Mouse (Mus musculus) heart, embryonic 10.5 days (tissue): Measurements from ENCODE around the gene Gfi1. TPM values are rescaled to one million over a fixed set of nuclear protein-coding genes. Genes with fewer than 3 reads are reported as not detected.

Experiments
- DNase-seq: peaks from one replicate; pipeline ENCODE4 v3.0.0-alpha.2; 2017; ENCODE audit warnings: low spot score
- H3K27ac ChIP-seq: fragments of 300-500 bp; sonication (generic); 2 replicates; pipeline ENCODE4 v1.5.1; 2016; ENCODE audit warnings: mild to moderate bottlenecking
- H3K27me3 ChIP-seq: fragments of 300-500 bp; sonication (generic); 2 replicates; pipeline ENCODE4 v1.6.1; 2016; ENCODE audit warnings: mild to moderate bottlenecking; ENCODE audit not compliant: poor library complexity, insufficient read depth, severe bottlenecking
- H3K36me3 ChIP-seq: fragments of 300-500 bp; sonication (generic); 2 replicates; pipeline ENCODE4 v1.6.1; 2016; ENCODE audit warnings: mild to moderate bottlenecking, moderate library complexity
- H3K4me1 ChIP-seq: fragments of 300-500 bp; sonication (generic); 2 replicates; pipeline ENCODE4 v1.6.1; 2016; ENCODE audit warnings: mild to moderate bottlenecking
- H3K4me3 ChIP-seq: fragments of 300-500 bp; sonication (generic); 2 replicates; pipeline ENCODE4 v1.5.1; 2016; ENCODE audit warnings: mild to moderate bottlenecking, moderate library complexity
- H3K9me3 ChIP-seq: fragments of 300-500 bp; sonication (generic); 2 replicates; pipeline ENCODE4 v1.6.1; 2016; ENCODE audit warnings: mild to moderate bottlenecking, moderate library complexity
- WGBS: fragments of 180-500 bp; shearing (Covaris S2); methylation state at CpG from one replicate; pipeline ENCODE4 v1.1.7; 2016; 5-methylcytosine and 5-hydroxymethylcytosine counted together
- polyA plus RNA-seq: library from polyadenylated mRNA; unstranded; fragments of >200 nt; fragmentation: Nextera tagmentation; extraction: Ambion mirVana; gene quantifications from 2 replicates; pipeline ENCODE4 v1.2.1, GENCODE M21; 2016

The Gfi1 gene
- not detected in 2 replicates for polyA plus RNA-seq

- Histone ChIP-seq H3K4me3 (peak within 1 kb of the TSS; percentile 60), H3K27ac (no peak within 1 kb of the TSS; the same call in 1 of the 2 replicates), H3K36me3 (no peaks in the 10 kb centered on the region), H3K27me3 (peaks cover 98% of the 10 kb centered on the region), H3K9me3 (no peaks in the 10 kb centered on the region), H3K4me1 (peaks cover 56% of the 10 kb centered on the region)
- no peak for DNase-seq
- 1% methylated on average over 41 of the region's 41 CpGs for WGBS
Measured at GRCm38 (mm10) chr5:107725435-107726261, at the start of gene Gfi1. Gfi1 (minus strand) TSS chr5:107726036.

GRCm38 (mm10) chr5:107772049-107772448, 46.2 kb upstream of the Gfi1 start:
- DNase-seq, result no peak
- 64% methylated on average over 5 of the region's 5 CpGs for WGBS
- H3K36me3 ChIP-seq, result peaks cover 13% of the 10 kb centered on the region
- H3K4me3 ChIP-seq, result no peak overlapping the region
- no peaks in the 10 kb centered on the region for H3K27me3 ChIP-seq
- no peak overlapping the region for H3K27ac ChIP-seq
- peaks cover 5% of the 10 kb centered on the region; the same call in 1 of the 2 replicates for H3K4me1 ChIP-seq
- no peaks in the 10 kb centered on the region; the same call in 1 of the 2 replicates for H3K9me3 ChIP-seq

DNA sequence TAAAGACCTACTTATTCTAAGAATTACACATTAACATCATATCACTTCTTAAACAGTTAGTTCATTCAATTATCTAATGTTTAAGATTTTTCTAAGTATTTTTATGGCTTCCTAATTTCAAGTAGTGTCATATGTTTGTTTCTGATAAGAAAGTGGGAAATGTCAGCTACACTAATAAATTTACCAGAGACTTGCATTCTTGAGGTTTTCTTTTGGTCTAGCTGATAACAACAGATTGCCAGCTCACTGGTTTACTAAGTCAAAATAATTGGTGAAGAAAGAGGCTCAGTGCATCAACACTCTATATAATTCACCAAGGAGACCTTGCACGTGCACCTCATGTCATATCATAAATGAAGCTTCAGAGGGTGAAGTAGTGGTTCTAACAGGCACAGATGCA, 42.4 kb upstream of the Gfi1 start:
- H3K27ac ChIP-seq, result no peak overlapping the region
- no peak overlapping the region for H3K4me3 ChIP-seq
- 86% methylated on average over 1 of the region's 1 CpGs for WGBS
- no peaks in the 10 kb centered on the region; the same call in 1 of the 2 replicates for H3K9me3 ChIP-seq
- peaks cover 11% of the 10 kb centered on the region; the same call in 1 of the 2 replicates for H3K4me1 ChIP-seq
- no peaks in the 10 kb centered on the region for H3K27me3 ChIP-seq
- peaks cover 14% of the 10 kb centered on the region for H3K36me3 ChIP-seq
- DNase-seq, result no peak

DNA sequence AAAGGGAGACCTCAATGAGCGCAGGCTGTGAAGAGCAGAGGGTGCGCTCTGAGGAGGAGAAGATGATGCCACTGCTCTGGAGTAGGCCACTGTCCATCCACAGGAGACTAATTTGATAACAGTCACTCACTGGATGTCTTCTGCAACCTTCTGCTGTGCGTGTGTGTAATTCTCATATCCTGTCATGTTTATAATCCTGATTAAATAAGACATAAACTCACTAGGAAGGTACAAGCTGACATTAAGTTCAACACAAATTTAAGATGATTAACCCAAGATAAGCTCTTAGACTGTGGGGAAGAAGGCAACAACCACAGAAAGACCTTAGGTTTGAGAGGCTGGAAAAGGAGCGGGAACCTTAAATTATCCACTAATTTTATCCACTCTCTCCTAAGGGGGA, 40.1 kb upstream of the Gfi1 start:
- peaks cover 17% of the 10 kb centered on the region for H3K36me3 ChIP-seq
- H3K27ac ChIP-seq, result no peak overlapping the region
- no peaks in the 10 kb centered on the region for H3K27me3 ChIP-seq
- no peaks in the 10 kb centered on the region; the same call in 1 of the 2 replicates for H3K9me3 ChIP-seq
- DNase-seq, result no peak
- no peak overlapping the region for H3K4me3 ChIP-seq
- 91% methylated on average over 4 of the region's 4 CpGs for WGBS
- H3K4me1 ChIP-seq, result 0 out of 2 replicates have a peak, but pooled peaks cover 6% of the 10 kb centered on the region

DNA sequence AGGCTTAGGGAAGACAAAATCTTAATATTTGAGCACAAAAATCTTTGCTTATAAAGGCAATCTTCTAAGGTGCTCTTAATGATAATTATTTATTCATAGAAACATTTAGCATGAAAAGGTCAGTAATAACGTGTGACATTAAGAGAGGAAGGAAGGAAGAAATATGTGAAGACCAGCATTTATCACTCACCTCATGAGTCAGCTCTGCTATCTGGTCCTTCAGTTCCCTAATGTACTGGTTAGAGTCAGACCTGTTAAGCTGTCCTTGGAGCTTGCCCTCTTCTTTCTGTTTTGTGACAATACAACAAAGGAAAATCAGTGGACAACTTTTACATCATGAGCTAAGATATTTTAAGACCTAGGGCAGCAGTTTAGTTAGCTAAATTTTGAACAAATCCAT, 38.6 kb upstream of the Gfi1 start:
- H3K4me3 ChIP-seq, result no peak overlapping the region
- no peak overlapping the region for H3K27ac ChIP-seq
- H3K9me3 ChIP-seq, result no peaks in the 10 kb centered on the region; the same call in 1 of the 2 replicates
- no peak for DNase-seq
- WGBS, result 47% methylated on average over 1 of the region's 1 CpGs
- H3K4me1 ChIP-seq, result peaks cover 11% of the 10 kb centered on the region
- peaks cover 22% of the 10 kb centered on the region for H3K36me3 ChIP-seq
- no peaks in the 10 kb centered on the region for H3K27me3 ChIP-seq

DNA sequence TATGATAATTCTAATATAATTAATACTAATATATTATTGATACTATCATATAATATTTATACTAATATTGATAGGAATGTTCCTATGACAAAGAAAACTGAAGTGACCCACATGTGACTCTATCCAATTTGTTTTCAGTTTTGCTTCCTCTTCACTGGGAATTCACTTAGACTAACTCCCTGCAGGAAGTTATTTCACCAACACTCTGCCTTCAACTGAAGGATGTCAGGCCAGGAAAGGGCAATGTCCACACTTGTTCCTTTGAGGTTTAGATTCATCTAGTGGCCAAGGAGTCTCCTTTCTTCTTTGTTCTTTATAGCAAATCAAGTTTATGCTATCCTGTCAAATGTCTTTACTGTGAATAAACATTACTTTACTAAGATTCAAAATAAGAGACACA, 37.8 kb upstream of the Gfi1 start:
- H3K4me1 ChIP-seq, result peaks cover 19% of the 10 kb centered on the region
- H3K9me3 ChIP-seq, result no peaks in the 10 kb centered on the region; the same call in 1 of the 2 replicates
- no peak overlapping the region for H3K4me3 ChIP-seq
- no peaks in the 10 kb centered on the region for H3K27me3 ChIP-seq
- H3K27ac ChIP-seq, result no peak overlapping the region
- peaks cover 22% of the 10 kb centered on the region for H3K36me3 ChIP-seq
- DNase-seq, result no peak

DNA sequence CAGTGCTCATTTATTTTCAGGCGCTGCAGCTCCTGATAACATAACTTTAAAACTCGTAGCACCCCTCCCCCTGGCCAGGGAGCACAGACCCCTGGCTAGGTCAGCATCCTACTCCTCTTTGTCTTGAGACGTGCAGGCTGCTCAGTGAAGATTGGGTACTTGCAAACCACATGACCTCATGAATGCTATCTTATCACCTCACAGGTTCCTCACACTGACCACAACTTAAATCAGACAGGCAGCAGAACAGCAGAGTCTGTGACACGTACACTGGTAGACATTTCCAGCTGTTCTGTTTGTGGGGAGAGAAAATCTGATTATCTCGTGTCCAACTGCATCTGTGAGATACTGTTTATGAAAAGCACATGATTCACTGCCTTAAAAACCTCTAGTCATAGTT, 33.3 kb upstream of the Gfi1 start:
- H3K4me1 ChIP-seq, result peaks cover 13% of the 10 kb centered on the region
- H3K9me3 ChIP-seq, result no peaks in the 10 kb centered on the region
- H3K27me3 ChIP-seq, result no peaks in the 10 kb centered on the region
- 10% methylated on average over 5 of the region's 5 CpGs for WGBS
- DNase-seq, result peak; percentile 91
- peak overlapping the region; percentile 18; the same call in 1 of the 2 replicates for H3K4me3 ChIP-seq
- H3K27ac ChIP-seq, result peak overlapping the region; percentile 65
- H3K36me3 ChIP-seq, result peaks cover 13% of the 10 kb centered on the region; the same call in 1 of the 2 replicates

DNA sequence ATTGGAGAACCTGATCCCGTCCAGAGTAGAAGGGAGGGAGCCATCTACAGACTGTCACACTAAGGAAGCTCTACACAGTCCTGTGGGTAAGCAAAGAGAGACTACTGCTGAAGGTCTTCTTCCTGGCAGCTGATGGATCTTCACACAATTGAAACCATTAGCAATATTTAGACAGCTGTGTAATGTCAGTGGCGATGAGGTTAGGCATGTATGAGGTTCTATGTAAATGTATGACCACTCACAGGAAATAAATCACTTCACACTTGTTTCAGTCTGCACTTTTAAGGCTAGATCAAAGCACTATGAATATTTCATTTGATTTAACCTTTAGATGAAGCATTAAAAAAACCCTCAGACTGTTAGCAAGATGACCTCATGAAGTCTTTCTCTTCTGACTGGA, 30.2 kb upstream of the Gfi1 start:
- H3K9me3 ChIP-seq, result no peaks in the 10 kb centered on the region
- WGBS, result 76% methylated on average over 2 of the region's 2 CpGs
- DNase-seq, result no peak
- H3K36me3 ChIP-seq, result peaks cover 12% of the 10 kb centered on the region; the same call in 1 of the 2 replicates
- no peak overlapping the region for H3K4me3 ChIP-seq
- peaks cover 13% of the 10 kb centered on the region for H3K4me1 ChIP-seq
- H3K27ac ChIP-seq, result no peak overlapping the region
- no peaks in the 10 kb centered on the region for H3K27me3 ChIP-seq

- Histone ChIP-seq H3K27ac (no peak overlapping the region), H3K4me3 (no peak overlapping the region), H3K4me1 (peaks cover 12% of the 10 kb centered on the region), H3K27me3 (no peaks in the 10 kb centered on the region), H3K36me3 (peaks cover 9% of the 10 kb centered on the region; the same call in 1 of the 2 replicates), H3K9me3 (no peaks in the 10 kb centered on the region)
- 93% methylated on average over 1 of the region's 1 CpGs for WGBS
- no peak for DNase-seq
Measured at GRCm38 (mm10) chr5:107754740-107755139, 28.9 kb upstream of the Gfi1 start.

GRCm38 (mm10) chr5:107753656-107754055, 27.8 kb upstream of the Gfi1 start:
- no peak overlapping the region for H3K27ac ChIP-seq
- no peaks in the 10 kb centered on the region for H3K27me3 ChIP-seq
- H3K36me3 ChIP-seq, result peaks cover 8% of the 10 kb centered on the region; the same call in 1 of the 2 replicates
- no peak overlapping the region for H3K4me3 ChIP-seq
- no peaks in the 10 kb centered on the region for H3K9me3 ChIP-seq
- no peak for DNase-seq
- WGBS, result 92% methylated on average over 7 of the region's 7 CpGs
- H3K4me1 ChIP-seq, result peaks cover 4% of the 10 kb centered on the region

GRCm38 (mm10) chr5:107749229-107749916, 23.5 kb upstream of the Gfi1 start:
- Histone ChIP-seq H3K27me3 (no peaks in the 10 kb centered on the region), H3K36me3 (peaks cover 3% of the 10 kb centered on the region; the same call in 1 of the 2 replicates), H3K9me3 (no peaks in the 10 kb centered on the region), H3K27ac (no peak overlapping the region), H3K4me3 (no peak overlapping the region), H3K4me1 (peaks cover 4% of the 10 kb centered on the region)
- no peak for DNase-seq
- 44% methylated on average over 9 of the region's 9 CpGs for WGBS

DNA sequence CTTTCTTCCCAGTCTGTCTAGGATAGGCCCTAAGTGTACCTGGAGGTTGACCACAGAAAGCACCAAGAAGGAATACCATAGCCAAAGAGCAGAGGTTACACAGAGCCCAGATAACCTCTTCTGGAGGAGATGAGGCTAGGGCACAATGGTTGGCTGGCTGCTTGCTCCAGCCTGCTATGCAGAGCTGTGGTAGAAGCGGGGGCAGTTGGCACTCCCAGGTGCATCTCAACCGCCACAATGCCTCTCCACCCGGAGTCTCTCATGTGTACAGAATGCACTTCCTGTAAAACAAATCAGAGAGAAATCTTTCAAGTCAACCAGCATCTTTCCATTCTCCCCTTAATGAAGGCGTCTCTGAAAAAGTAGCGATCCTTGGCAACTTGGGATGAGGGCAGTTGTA, 13.2 kb upstream of the Gfi1 start:
- no peaks in the 10 kb centered on the region for H3K4me1 ChIP-seq
- H3K9me3 ChIP-seq, result no peaks in the 10 kb centered on the region
- H3K27me3 ChIP-seq, result no peaks in the 10 kb centered on the region
- H3K4me3 ChIP-seq, result no peak overlapping the region
- peaks cover 10% of the 10 kb centered on the region for H3K36me3 ChIP-seq
- no peak overlapping the region for H3K27ac ChIP-seq
- DNase-seq, result no peak
- WGBS, result 92% methylated on average over 5 of the region's 5 CpGs

DNA sequence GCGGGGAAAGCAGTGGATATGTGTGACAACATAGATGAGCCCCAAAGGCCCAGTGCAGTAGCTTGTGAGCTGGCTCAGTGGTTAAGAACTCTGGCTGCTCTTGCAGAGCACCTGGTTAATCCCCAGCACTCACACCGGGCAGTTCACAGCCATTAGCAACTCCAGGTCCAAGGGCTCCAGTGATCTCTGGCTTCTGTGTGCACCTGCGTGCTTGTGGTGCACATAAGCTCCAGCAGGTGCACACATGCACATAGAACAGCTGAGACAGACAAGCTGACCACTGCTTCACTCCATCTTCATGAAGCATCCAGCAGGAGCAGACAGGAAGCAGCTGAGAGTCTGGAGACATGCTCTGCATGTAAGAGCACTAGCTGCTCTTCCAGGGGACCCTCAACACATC, 12.5 kb upstream of the Gfi1 start:
- Histone ChIP-seq H3K4me1 (no peaks in the 10 kb centered on the region), H3K36me3 (peaks cover 10% of the 10 kb centered on the region), H3K27me3 (no peaks in the 10 kb centered on the region), H3K27ac (no peak overlapping the region), H3K9me3 (no peaks in the 10 kb centered on the region), H3K4me3 (no peak overlapping the region)
- 82% methylated on average over 3 of the region's 3 CpGs for WGBS
- no peak for DNase-seq
